Mouse (Mus musculus): ENCODE data around the gene Pigl. TPM values are rescaled to one million over a fixed set of nuclear protein-coding genes. Genes with fewer than 3 reads are reported as not detected.
"Not testable (repeated sequence)": the region's sequence is repeated elsewhere in the genome, so short reads cannot be mapped to it uniquely, and the experiment has no call there.

Pigl gene
- polyA plus RNA-seq (2012; rRNA removed), result 7.3 and 13.1 TPM in 2 replicates

- WGBS, result under 1% methylated on average over 33 of the region's 33 CpGs
- DNase-seq (ENCODE audit: low read depth, low spot score), result peak; percentile 40
These were observed at the start of gene Pigl, which contains the start of gene Ncor1 for GRCm38 (mm10) chr11:62458276-62458724. TSS of gene Pigl (plus strand) at chr11:62458460. TSS of gene Ncor1 (minus strand) at chr11:62458541.

GRCm38 (mm10) chr11:62408848-62409247 is 49.4 kb upstream of the Pigl start:
- no peak for DNase-seq (ENCODE audit: low read depth, low spot score)
- WGBS, result 89% methylated on average over 2 of the region's 2 CpGs

GRCm38 (mm10) chr11:62409611-62410010 is 48.6 kb upstream of the Pigl start:
- 93% methylated on average over 1 of the region's 1 CpGs for whole genome bisulfite sequencing
- no peak for DNase-seq (ENCODE audit: low read depth, low spot score)

GRCm38 (mm10) chr11:62415026-62415425 is 43.2 kb upstream of the Pigl start:
- WGBS, result 73% methylated on average over 4 of the region's 4 CpGs
- no peak for DNase-seq (ENCODE audit: low read depth, low spot score)

GRCm38 (mm10) chr11:62424525-62424924 is 33.7 kb upstream of the Pigl start:
- DNase-seq (ENCODE audit: low read depth, low spot score), result peak; percentile 21
- 56% methylated on average over 2 of the region's 2 CpGs for whole genome bisulfite sequencing

- WGBS, result 82% methylated on average over 5 of the region's 5 CpGs
- no peak for DNase-seq (ENCODE audit: low read depth, low spot score)
These were observed 32.0 kb upstream of the Pigl start for GRCm38 (mm10) chr11:62426266-62426665.

- 77% methylated on average over 2 of the region's 3 CpGs for WGBS
- no peak for DNase-seq (ENCODE audit: low read depth, low spot score)
These were observed 31.2 kb upstream of the Pigl start for GRCm38 (mm10) chr11:62427105-62427504.

GRCm38 (mm10) chr11:62432211-62432610 is 26.0 kb upstream of the Pigl start:
- WGBS, result 98% methylated on average over 2 of the region's 2 CpGs

GRCm38 (mm10) chr11:62440670-62441315 is 17.5 kb upstream of the Pigl start:
- DNase-seq (ENCODE audit: low read depth, low spot score), result no peak
- WGBS, result 79% methylated on average over 9 of the region's 9 CpGs

More at GRCm38 (mm10) chr11:62432211-62432610, 26.0 kb upstream of the Pigl start:
- DNase-seq (ENCODE audit: low read depth, low spot score), result no peak

- WGBS, result 88% methylated on average over 3 of the region's 3 CpGs
- DNase-seq (ENCODE audit: low read depth, low spot score), result no peak
These were observed 12.5 kb upstream of the Pigl start for GRCm38 (mm10) chr11:62445799-62446198.

GRCm38 (mm10) chr11:62448971-62449370 is 9.3 kb upstream of the Pigl start:
- 84% methylated on average over 6 of the region's 6 CpGs for WGBS
- DNase-seq (ENCODE audit: low read depth, low spot score), result no peak

- no peak for DNase-seq (ENCODE audit: low read depth, low spot score)
- WGBS, result 21% methylated on average over 1 of the region's 1 CpGs
These were observed 3.1 kb upstream of the Pigl start for GRCm38 (mm10) chr11:62455193-62455592.

- WGBS, result 3% methylated on average over 3 of the region's 3 CpGs
- DNase-seq (ENCODE audit: low read depth, low spot score), result no peak
These were observed 2.2 kb upstream of the Pigl start for GRCm38 (mm10) chr11:62456021-62456482.

- 1% methylated on average over 42 of the region's 42 CpGs for WGBS
- DNase-seq (ENCODE audit: low read depth, low spot score), result no peak
These were observed 1.6 kb upstream of the Pigl start for GRCm38 (mm10) chr11:62456483-62457172.

- under 1% methylated on average over 65 of the region's 73 CpGs for WGBS
- DNase-seq (ENCODE audit: low read depth, low spot score), result peak; percentile 64
These were observed 894 bp upstream of the Pigl start for GRCm38 (mm10) chr11:62457241-62457890.

GRCm38 (mm10) chr11:62457891-62458270 is 379 bp upstream of the Pigl start:
- WGBS, result under 1% methylated on average over 18 of the region's 18 CpGs
- no peak for DNase-seq (ENCODE audit: low read depth, low spot score)

- WGBS, result 2% methylated on average over 9 of the region's 9 CpGs
- DNase-seq (ENCODE audit: low read depth, low spot score), result no peak
These were observed 520 bp downstream of the Pigl start for GRCm38 (mm10) chr11:62458780-62459179.

- WGBS, result 98% methylated on average over 1 of the region's 1 CpGs
- not testable (repeated sequence) for DNase-seq (ENCODE audit: low read depth, low spot score)
These were observed 4.3 kb downstream of the Pigl start for GRCm38 (mm10) chr11:62462529-62462928.

GRCm38 (mm10) chr11:62463225-62463915 is 5.1 kb downstream of the Pigl start:
- WGBS, result 79% methylated on average over 2 of the region's 2 CpGs

GRCm38 (mm10) chr11:62464696-62465095 is 6.4 kb downstream of the Pigl start:
- no peak for DNase-seq (ENCODE audit: low read depth, low spot score)
- WGBS, result 97% methylated on average over 3 of the region's 3 CpGs

More at GRCm38 (mm10) chr11:62463225-62463915, 5.1 kb downstream of the Pigl start:
- no peak for DNase-seq (ENCODE audit: low read depth, low spot score)
